Mouse (Mus musculus): Measurements from ENCODE around the gene Grin2d.

DNA sequence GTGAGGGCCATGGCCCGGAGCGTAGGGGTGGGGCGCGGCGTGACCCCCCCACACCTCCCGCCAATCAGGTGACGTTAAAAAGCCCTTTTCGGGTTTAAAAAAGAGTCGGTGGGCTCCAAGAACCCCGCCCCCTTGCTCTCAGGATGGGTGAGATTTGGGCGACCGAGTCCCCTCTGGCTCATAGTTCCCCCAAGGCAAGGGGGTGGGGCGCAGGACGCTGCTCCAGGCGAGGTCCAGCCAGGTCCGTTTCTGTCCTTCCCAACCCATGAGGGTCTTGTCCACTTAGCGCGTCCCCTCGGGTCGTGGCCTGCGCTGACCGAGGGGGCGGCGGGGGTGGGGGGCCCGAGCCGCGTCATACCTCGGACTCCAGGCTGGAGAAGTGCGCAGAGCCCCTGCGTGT lies 45.8 kb downstream of the Grin2d start:
- TF ChIP-seq POLR2A (IDR thresholded peaks at IDR 0.05; ENCODE audit: low read depth, low read length) (no peak), CTCF (IDR thresholded peaks at IDR 0.05; ENCODE audit: extremely low read depth, insufficient read length, insufficient replicate concordance, low read depth, low read length) (no peak)
